Mouse (Mus musculus): ENCODE measurements at regions not wholly inside any gene's neighbourhood (a gene's known extent, or its start where the extent isn't known, plus 50 kb on each side); places are given as distances from the start of the nearest gene placed in this dataset.
A peak's percentile ranks its signal among the peaks of the same experiment; 100 is the strongest.

DNA sequence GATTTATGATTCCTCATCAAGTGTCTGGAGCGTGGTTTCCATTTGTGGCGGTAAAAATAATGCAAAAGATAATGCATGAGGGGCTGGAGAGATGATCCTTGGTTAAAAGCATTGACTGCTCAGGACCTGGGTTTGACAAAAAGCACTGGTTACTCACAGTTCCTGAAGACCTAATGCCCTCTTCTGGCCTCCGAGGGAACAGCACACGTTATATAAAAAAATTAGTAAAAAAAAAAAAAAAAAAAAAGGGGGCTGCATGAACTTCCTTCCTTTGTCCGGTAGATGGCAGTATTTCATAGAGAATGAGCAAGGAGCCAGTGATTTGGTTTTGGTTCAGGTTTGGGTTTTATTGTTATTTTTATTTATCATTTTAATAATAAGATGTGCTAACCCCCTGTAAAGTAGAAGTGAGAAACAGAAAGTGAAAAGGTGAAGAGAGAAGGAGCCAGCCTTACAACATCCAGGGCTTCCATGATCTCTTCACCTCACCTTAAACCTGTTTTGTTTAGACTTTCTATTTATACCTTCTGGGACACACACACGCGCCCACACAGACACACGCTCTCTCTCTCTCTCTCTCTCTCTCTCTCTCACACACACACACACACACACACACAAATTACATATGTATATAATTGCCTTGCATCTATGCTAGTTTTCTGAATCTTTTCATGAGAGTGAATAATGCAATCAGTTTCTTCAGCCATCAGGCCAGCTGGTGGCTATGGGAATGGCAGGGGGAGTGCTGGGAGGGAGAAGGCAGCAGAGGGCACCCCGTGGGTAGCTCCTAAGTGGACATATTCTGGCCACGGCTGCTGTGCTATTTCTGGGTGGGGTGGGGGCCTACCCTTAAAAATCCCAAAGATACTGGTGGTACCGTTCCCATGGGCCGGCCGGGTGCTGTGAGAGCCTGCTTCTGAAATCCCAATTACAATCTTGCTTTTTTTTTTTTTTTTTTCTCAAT lies 230.0 kb downstream of the Poteg start:
- no peaks in the 10 kb centered on the region for H3K36me3 ChIP-seq (ENCODE audit: control insufficient read depth, insufficient read depth, low read length)
- ATAC-seq, result peak; percentile 57; the same call in 1 of the 2 replicates
- peaks cover 5% of the 10 kb centered on the region; the same call in 1 of the 2 replicates for H3K4me1 ChIP-seq (ENCODE audit: control insufficient read depth, insufficient read depth, low read length)
- H3K9ac ChIP-seq (ENCODE audit: low read depth, low read length), result no peak overlapping the region
- H3K27ac ChIP-seq (ENCODE audit: low read length), result no peak overlapping the region
- no peak overlapping the region for H3K4me3 ChIP-seq (ENCODE audit: low read depth, low read length)
- no peaks in the 10 kb centered on the region for H3K9me3 ChIP-seq (replicated peaks; ENCODE audit: control insufficient read depth, low read length, poor library complexity, severe bottlenecking)
- WGBS, result 30% methylated on average over 13 of the region's 13 CpGs
- no peak overlapping the region for H3K4me2 ChIP-seq (ENCODE audit: low read length)
- H3K27me3 ChIP-seq (ENCODE audit: control insufficient read depth, insufficient read depth, low read depth, low read length), result no peaks in the 10 kb centered on the region

DNA sequence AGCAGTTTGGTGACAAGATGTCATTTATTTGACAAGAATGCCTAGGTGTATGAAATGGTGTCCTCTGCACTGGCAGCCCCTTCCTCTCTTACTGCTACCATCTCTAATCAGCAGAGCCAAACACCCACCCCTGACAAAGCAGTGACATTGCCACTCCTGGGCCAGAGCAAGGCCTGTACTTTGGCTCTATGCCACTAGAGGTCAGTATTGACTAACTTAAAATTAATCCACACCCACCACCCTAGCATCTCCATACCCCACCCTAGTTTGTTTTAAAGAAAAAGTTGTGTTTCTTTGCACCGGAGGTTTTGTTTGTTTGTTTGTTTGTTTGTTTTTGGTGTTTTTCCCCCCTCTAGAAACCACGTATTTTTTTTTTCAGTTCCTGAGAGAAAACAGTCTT lies 231.7 kb downstream of the Poteg start:
- H3K27ac ChIP-seq (ENCODE audit: low read length), result no peak overlapping the region
- H3K4me1 ChIP-seq (ENCODE audit: control insufficient read depth, insufficient read depth, low read length), result peaks cover 5% of the 10 kb centered on the region; the same call in 1 of the 2 replicates
- no peak overlapping the region for H3K4me3 ChIP-seq (ENCODE audit: low read depth, low read length)
- ATAC-seq, result peak; percentile 82
- H3K4me2 ChIP-seq (ENCODE audit: low read length), result no peak overlapping the region
- H3K9ac ChIP-seq (ENCODE audit: low read depth, low read length), result no peak overlapping the region
- no peaks in the 10 kb centered on the region for H3K27me3 ChIP-seq (ENCODE audit: control insufficient read depth, insufficient read depth, low read depth, low read length)
- H3K36me3 ChIP-seq (ENCODE audit: control insufficient read depth, insufficient read depth, low read length), result no peaks in the 10 kb centered on the region
- 6% methylated on average over 2 of the region's 2 CpGs for WGBS
- H3K9me3 ChIP-seq (replicated peaks; ENCODE audit: control insufficient read depth, low read length, poor library complexity, severe bottlenecking), result no peaks in the 10 kb centered on the region

DNA sequence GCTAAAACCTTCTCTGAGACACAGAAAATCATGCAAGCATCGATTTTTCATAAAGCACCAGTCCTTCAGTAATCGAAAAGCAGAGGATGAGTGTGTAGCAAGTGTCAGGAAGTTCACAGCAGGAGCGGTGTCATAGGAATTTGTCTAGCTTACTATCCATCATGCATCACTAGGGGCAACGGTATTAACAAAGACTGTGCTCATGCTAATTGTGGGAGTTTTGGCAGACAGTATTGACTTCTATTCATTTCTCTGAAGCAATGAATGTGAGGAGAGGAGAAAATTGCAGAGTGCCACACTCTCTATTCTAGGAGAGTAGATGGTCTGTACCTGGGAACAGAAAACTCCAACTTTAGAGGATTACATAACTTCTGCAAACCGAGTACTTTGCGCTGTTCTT lies 274.5 kb downstream of the Poteg start:
- H3K36me3 ChIP-seq (ENCODE audit: control insufficient read depth, insufficient read depth, low read length), result no peaks in the 10 kb centered on the region
- WGBS, result 41% methylated on average over 6 of the region's 6 CpGs
- H3K9me3 ChIP-seq (replicated peaks; ENCODE audit: control insufficient read depth, low read length, poor library complexity, severe bottlenecking), result no peaks in the 10 kb centered on the region
- H3K27ac ChIP-seq (ENCODE audit: low read length), result no peak overlapping the region
- H3K4me2 ChIP-seq (ENCODE audit: low read length), result no peak overlapping the region
- H3K27me3 ChIP-seq (ENCODE audit: control insufficient read depth, insufficient read depth, low read depth, low read length), result no peaks in the 10 kb centered on the region
- no peak overlapping the region for H3K9ac ChIP-seq (ENCODE audit: low read depth, low read length)
- no peak for ATAC-seq
- H3K4me3 ChIP-seq (ENCODE audit: low read depth, low read length), result no peak overlapping the region
- no peaks in the 10 kb centered on the region for H3K4me1 ChIP-seq (ENCODE audit: control insufficient read depth, insufficient read depth, low read length)

DNA sequence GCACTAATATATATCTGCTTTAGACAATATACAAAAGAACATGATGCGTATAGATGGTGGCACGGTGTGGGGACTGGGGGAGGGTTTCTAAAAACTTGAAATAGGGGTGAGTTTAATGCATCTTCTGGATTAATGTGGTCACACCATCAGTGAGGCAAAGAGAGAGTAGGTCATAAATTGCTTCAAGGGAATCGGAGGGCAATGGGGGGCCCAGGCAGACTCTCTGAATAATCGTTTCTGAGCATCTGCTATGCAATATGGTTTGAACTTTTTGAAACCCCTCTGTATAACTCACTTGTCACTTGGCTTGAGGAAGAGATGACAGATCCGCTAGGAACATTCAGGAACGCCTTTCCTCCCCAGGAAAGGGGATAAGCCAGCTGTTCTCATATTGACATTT lies 322.8 kb downstream of the Poteg start:
- ATAC-seq, result no peak
- WGBS, result 43% methylated on average over 6 of the region's 6 CpGs
- H3K27ac ChIP-seq (ENCODE audit: low read length), result no peak overlapping the region
- no peaks in the 10 kb centered on the region for H3K36me3 ChIP-seq (ENCODE audit: control insufficient read depth, insufficient read depth, low read length)
- no peaks in the 10 kb centered on the region for H3K9me3 ChIP-seq (replicated peaks; ENCODE audit: control insufficient read depth, low read length, poor library complexity, severe bottlenecking)
- no peak overlapping the region for H3K9ac ChIP-seq (ENCODE audit: low read depth, low read length)
- H3K27me3 ChIP-seq (ENCODE audit: control insufficient read depth, insufficient read depth, low read depth, low read length), result no peaks in the 10 kb centered on the region
- peak overlapping the region; percentile 27 for H3K4me2 ChIP-seq (ENCODE audit: low read length)
- H3K4me1 ChIP-seq (ENCODE audit: control insufficient read depth, insufficient read depth, low read length), result no peaks in the 10 kb centered on the region
- no peak overlapping the region for H3K4me3 ChIP-seq (ENCODE audit: low read depth, low read length)

DNA sequence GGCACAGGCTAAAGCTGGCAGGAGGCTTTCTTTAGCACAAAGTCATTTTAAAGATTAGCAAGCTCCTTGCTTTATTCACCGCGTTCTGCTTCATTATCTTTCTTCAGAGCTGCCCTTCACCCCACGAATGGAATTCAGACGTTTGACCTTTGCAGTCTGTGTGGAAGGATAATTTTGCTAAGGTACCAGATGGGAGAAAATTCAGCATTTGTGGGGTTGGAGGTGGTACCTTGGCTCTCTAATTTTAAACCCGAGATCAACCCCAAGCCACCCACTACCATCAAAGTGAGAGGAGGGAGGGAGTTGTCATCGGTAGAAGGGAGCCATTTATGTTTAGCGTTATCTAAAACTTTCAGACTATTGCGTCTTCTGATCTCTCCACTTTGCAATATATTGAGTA lies 323.3 kb downstream of the Poteg start:
- ATAC-seq, result no peak
- peak overlapping the region; percentile 27 for H3K4me2 ChIP-seq (ENCODE audit: low read length)
- H3K27me3 ChIP-seq (ENCODE audit: control insufficient read depth, insufficient read depth, low read depth, low read length), result no peaks in the 10 kb centered on the region
- H3K9ac ChIP-seq (ENCODE audit: low read depth, low read length), result no peak overlapping the region
- no peaks in the 10 kb centered on the region for H3K4me1 ChIP-seq (ENCODE audit: control insufficient read depth, insufficient read depth, low read length)
- WGBS, result 25% methylated on average over 8 of the region's 8 CpGs
- H3K9me3 ChIP-seq (replicated peaks; ENCODE audit: control insufficient read depth, low read length, poor library complexity, severe bottlenecking), result no peaks in the 10 kb centered on the region
- H3K36me3 ChIP-seq (ENCODE audit: control insufficient read depth, insufficient read depth, low read length), result no peaks in the 10 kb centered on the region
- no peak overlapping the region for H3K27ac ChIP-seq (ENCODE audit: low read length)
- H3K4me3 ChIP-seq (ENCODE audit: low read depth, low read length), result no peak overlapping the region

DNA sequence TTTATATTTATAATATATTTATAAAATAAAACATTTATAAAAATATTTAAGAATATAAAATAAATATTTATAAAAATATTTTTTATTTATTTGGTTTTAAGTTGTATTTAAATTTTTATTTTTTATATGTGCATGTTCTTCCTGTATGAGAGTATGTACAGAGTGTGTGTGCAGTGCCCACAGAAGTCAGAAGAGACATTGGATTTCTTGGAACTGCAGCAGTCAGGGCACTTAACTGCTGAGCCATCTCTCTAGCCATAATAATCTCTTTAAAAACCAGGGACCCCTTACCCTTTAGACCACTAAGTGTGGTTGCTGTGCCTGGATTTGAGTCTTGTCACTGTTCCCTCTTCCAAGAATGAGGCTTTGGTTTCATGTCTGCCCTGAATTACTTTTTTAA lies 323.8 kb downstream of the Poteg start:
- ATAC-seq, result no peak
- no peaks in the 10 kb centered on the region for H3K4me1 ChIP-seq (ENCODE audit: control insufficient read depth, insufficient read depth, low read length)
- no peaks in the 10 kb centered on the region for H3K27me3 ChIP-seq (ENCODE audit: control insufficient read depth, insufficient read depth, low read depth, low read length)
- H3K9ac ChIP-seq (ENCODE audit: low read depth, low read length), result no peak overlapping the region
- H3K27ac ChIP-seq (ENCODE audit: low read length), result no peak overlapping the region
- no peak overlapping the region for H3K4me3 ChIP-seq (ENCODE audit: low read depth, low read length)
- no peak overlapping the region for H3K4me2 ChIP-seq (ENCODE audit: low read length)
- no peaks in the 10 kb centered on the region for H3K36me3 ChIP-seq (ENCODE audit: control insufficient read depth, insufficient read depth, low read length)
- H3K9me3 ChIP-seq (replicated peaks; ENCODE audit: control insufficient read depth, low read length, poor library complexity, severe bottlenecking), result no peaks in the 10 kb centered on the region

DNA sequence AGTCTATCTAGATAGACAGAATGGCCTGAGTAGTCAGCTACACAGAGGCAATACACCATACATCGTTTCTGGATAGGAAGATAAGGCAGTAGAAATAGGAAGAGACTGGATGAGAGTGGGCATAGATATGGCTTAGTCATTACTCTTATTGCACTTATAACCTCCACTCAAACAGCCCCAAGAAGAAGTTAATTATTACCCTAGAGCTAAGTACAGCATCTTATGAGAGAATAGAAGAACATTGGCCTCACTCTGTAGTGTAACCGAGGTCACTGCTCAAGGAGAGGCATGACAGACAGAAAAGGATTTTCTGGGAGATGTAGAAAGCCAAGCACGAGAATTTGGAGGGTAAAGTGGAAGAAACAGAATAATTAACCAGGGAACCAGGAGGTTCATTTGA lies 331.5 kb downstream of the Poteg start:
- Histone ChIP-seq H3K4me2 (ENCODE audit: low read length) (no peak overlapping the region), H3K9ac (ENCODE audit: low read depth, low read length) (no peak overlapping the region), H3K4me3 (ENCODE audit: low read depth, low read length) (no peak overlapping the region), H3K9me3 (replicated peaks; ENCODE audit: control insufficient read depth, low read length, poor library complexity, severe bottlenecking) (no peaks in the 10 kb centered on the region), H3K4me1 (ENCODE audit: control insufficient read depth, insufficient read depth, low read length) (no peaks in the 10 kb centered on the region), H3K27ac (ENCODE audit: low read length) (no peak overlapping the region), H3K36me3 (ENCODE audit: control insufficient read depth, insufficient read depth, low read length) (no peaks in the 10 kb centered on the region), H3K27me3 (ENCODE audit: control insufficient read depth, insufficient read depth, low read depth, low read length) (no peaks in the 10 kb centered on the region)
- ATAC-seq, result no peak
- 75% methylated on average over 3 of the region's 3 CpGs for WGBS

Measured in midbrain, embryonic 16.5 days (tissue).